Mouse (Mus musculus) spleen, adult 2 months (tissue): ENCODE data around the gene Il4i1. TPM values are rescaled to one million over a fixed set of nuclear protein-coding genes. Genes with fewer than 3 reads are reported as not detected.

ENCODE experiments used
- DNase-seq, 2 experiments: peaks; one replicate each; pipeline versions ENCODE4 v3.0.0 to v3.0.0-alpha.2; 2012 to 2021; ENCODE audit warnings: low spot score in 2 of 2, low read depth in 1 of 2
- H3K27ac ChIP-seq: fragments of 200-500 bp; 2 replicates; pipeline ENCODE4 v1.5.1; 2012; ENCODE audit warnings: low read length, inconsistent platforms; ENCODE audit not compliant: insufficient read depth
- H3K27me3 ChIP-seq: fragments of 200-500 bp; 2 replicates; pipeline ENCODE4 v1.6.1; 2012; ENCODE audit warnings: mild to moderate bottlenecking, moderate library complexity, low read length, inconsistent platforms; ENCODE audit not compliant: control insufficient read depth, insufficient read depth
- H3K36me3 ChIP-seq: fragments of 200-500 bp; 2 replicates; pipeline ENCODE4 v1.6.1; 2012; ENCODE audit warnings: mild to moderate bottlenecking, low read length, inconsistent platforms; ENCODE audit not compliant: control insufficient read depth, insufficient read depth
- H3K4me1 ChIP-seq: fragments of 200-500 bp; 2 replicates; pipeline ENCODE4 v1.6.1; 2011; ENCODE audit warnings: inconsistent platforms; ENCODE audit not compliant: control insufficient read depth, insufficient read depth, insufficient read length
- H3K4me3 ChIP-seq: fragments of 200-500 bp; 2 replicates; pipeline ENCODE4 v1.5.1; 2011; ENCODE audit warnings: mild to moderate bottlenecking, inconsistent platforms; ENCODE audit not compliant: insufficient read depth, insufficient read length; ENCODE audit errors: extremely low read depth
- CTCF ChIP-seq: fragments of 200-500 bp; IDR thresholded peaks from 2 replicates; pipeline ENCODE4 v1.5.1; 2011; ENCODE audit warnings: mild to moderate bottlenecking, inconsistent platforms; ENCODE audit not compliant: insufficient read depth, insufficient read length, insufficient replicate concordance; ENCODE audit errors: extremely low read depth
- POLR2A ChIP-seq: fragments of 200-500 bp; IDR thresholded peaks from 2 replicates; pipeline ENCODE4 v1.6.1; 2011; ENCODE audit warnings: low read depth, low read length, inconsistent platforms
- WGBS: fragments of 180-500 bp; shearing (Covaris S2); methylation state at CpG from one replicate; pipeline ENCODE4 v1.1.7; 2018; 5-methylcytosine and 5-hydroxymethylcytosine counted together
- polyA plus RNA-seq: library from polyadenylated mRNA; depleted of rRNA; stranded (reverse); fragments of >200 nt; gene quantifications from 2 replicates; pipeline ENCODE4 v1.2.3, GENCODE M21; 2012

The Il4i1 gene
- polyA plus RNA-seq, 1 experiment, result 175 TPM

GRCm38 (mm10) chr7:44859896-44860295, 43.7 kb downstream of the Il4i1 start:
- peaks cover 23% of the 10 kb centered on the region for H3K36me3 ChIP-seq
- 93% methylated on average over 11 of the region's 11 CpGs for WGBS
- no peaks in the 10 kb centered on the region for H3K27me3 ChIP-seq
- H3K4me1 ChIP-seq, result peaks cover 9% of the 10 kb centered on the region; the same call in 1 of the 2 replicates
- no peak overlapping the region for H3K27ac ChIP-seq
- TF ChIP-seq POLR2A (no peak), CTCF (no peak)
- H3K4me3 ChIP-seq, result no peak overlapping the region
- DNase-seq, result no peak

DNA sequence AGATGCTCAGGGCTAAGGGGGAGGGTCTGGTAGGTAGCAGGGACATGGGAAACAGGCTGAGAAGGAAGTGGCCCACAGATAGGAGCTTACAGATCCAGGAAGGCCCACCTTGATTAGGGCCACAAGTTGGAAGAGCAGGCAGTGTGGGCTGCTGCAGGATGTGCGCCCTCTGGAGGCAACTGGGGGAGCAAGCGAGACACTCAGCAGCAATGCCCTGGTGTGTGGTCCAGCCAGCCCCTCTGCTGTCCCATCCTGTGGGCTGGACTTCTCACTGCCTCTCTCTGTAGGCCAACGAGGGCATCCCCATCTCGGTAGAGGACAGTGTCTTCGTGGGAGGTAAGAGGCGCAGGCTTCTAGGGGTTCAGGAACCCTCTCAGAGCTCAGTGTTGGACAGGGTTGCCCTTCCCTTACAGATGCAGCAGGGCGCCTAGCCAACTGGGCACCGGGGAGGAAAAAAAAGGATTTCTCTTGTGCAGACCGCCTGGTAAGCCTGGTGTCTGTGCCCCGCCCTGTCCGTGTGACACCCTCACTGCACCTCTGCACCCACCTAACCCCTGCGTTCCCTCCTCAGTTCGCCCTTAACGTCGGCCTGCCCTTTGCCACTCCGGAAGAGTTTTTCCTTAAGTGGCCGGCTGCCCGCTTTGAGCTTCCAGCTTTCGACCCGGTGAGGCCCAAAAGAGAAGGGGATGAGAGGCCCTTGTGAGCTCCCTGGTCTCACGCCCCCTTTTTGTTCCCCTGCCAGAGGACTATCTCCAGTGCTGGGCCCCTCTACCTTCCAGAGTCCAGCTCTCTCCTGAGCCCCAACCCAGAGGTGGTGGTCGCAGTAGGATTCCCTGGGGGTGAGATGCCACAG, 44.6 kb downstream of the Il4i1 start:
- Histone ChIP-seq H3K27ac (no peak overlapping the region), H3K4me1 (peaks cover 4% of the 10 kb centered on the region; the same call in 1 of the 2 replicates), H3K27me3 (no peaks in the 10 kb centered on the region), H3K4me3 (no peak overlapping the region), H3K36me3 (peaks cover 23% of the 10 kb centered on the region)
- TF ChIP-seq POLR2A (no peak), CTCF (peak; percentile 93)
- peak in 1 of 2 experiments; percentile 66 for DNase-seq
- 71% methylated on average over 22 of the region's 22 CpGs for WGBS

- Histone ChIP-seq H3K4me3 (no peak overlapping the region), H3K27ac (no peak overlapping the region), H3K27me3 (no peaks in the 10 kb centered on the region), H3K36me3 (peaks cover 23% of the 10 kb centered on the region), H3K4me1 (peaks cover 4% of the 10 kb centered on the region; the same call in 1 of the 2 replicates)
- DNase-seq, result no peak
- TF ChIP-seq POLR2A (no peak), CTCF (no peak)
- WGBS, result 92% methylated on average over 14 of the region's 14 CpGs
Measured at GRCm38 (mm10) chr7:44861429-44861816, 45.2 kb downstream of the Il4i1 start.

DNA sequence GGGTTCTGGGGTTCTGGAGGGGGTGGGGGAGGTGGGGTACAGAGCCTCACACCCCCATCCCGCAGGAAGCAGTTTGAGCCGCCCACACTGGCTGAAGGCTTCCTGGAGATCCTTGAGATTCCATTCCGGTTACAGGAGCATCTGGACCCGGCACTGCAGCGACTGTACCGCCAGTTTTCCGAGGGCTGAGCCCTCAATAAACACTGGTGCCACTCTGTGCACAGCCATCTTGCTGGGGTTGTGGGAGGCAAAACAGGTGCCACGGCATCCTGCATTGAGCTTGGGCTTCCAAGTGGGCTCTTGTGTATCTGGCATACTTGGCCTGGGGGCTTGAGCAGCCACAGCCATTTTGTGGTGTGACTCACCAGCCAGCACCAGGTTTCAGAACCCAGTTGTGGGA, 46.2 kb downstream of the Il4i1 start:
- no peak for DNase-seq
- peaks cover 9% of the 10 kb centered on the region; the same call in 1 of the 2 replicates for H3K4me1 ChIP-seq
- WGBS, result 96% methylated on average over 8 of the region's 8 CpGs
- TF ChIP-seq POLR2A, result no peak
- no peak for TF ChIP-seq CTCF
- H3K4me3 ChIP-seq, result no peak overlapping the region
- H3K36me3 ChIP-seq, result peaks cover 23% of the 10 kb centered on the region
- H3K27ac ChIP-seq, result no peak overlapping the region
- H3K27me3 ChIP-seq, result no peaks in the 10 kb centered on the region

GRCm38 (mm10) chr7:44863210-44863609, 47.0 kb downstream of the Il4i1 start:
- TF ChIP-seq CTCF (no peak), POLR2A (no peak)
- Histone ChIP-seq H3K36me3 (peaks cover 23% of the 10 kb centered on the region), H3K4me1 (peaks cover 9% of the 10 kb centered on the region; the same call in 1 of the 2 replicates), H3K27ac (no peak overlapping the region), H3K4me3 (no peak overlapping the region), H3K27me3 (no peaks in the 10 kb centered on the region)
- 92% methylated on average over 14 of the region's 14 CpGs for WGBS
- no peak for DNase-seq

- no peak overlapping the region for H3K4me3 ChIP-seq
- H3K27ac ChIP-seq, result no peak overlapping the region
- no peaks in the 10 kb centered on the region; the same call in 1 of the 2 replicates for H3K27me3 ChIP-seq
- no peak for DNase-seq
- WGBS, result 92% methylated on average over 11 of the region's 11 CpGs
- peaks cover 13% of the 10 kb centered on the region; the same call in 1 of the 2 replicates for H3K4me1 ChIP-seq
- H3K36me3 ChIP-seq, result peaks cover 23% of the 10 kb centered on the region
- TF ChIP-seq CTCF (no peak), POLR2A (no peak)
Measured at GRCm38 (mm10) chr7:44863982-44864494, 47.9 kb downstream of the Il4i1 start.
